Mouse (Mus musculus): ENCODE data around the gene Gm11032.

DNA sequence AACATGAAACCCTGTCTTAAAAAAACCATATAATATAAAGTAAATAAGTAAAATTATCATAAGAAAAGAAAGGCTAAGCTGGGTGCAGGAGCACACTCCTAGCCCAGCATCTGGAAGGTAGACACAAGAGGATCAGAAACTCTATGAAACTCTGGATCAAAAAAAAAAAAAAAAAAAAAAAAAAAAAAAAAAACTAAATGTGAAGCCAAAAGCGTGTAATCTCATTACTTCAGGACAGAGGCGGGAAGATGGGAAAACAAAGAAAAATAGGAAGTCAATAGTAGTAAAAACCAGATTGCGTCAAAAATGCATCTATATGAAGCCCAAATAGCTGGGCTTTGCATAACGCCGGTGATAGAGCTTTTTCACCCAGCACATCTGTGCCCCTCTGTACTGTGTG lies 18.0 kb upstream of the Gm11032 start:
- TF ChIP-seq MAX (IDR thresholded peaks at IDR 0.05; ENCODE audit: low read length) (no peak), CTCF (IDR thresholded peaks at IDR 0.05 in 2 of 3, conservative IDR thresholded peaks at IDR 0.05 in 1 of 3; ENCODE audit: control insufficient read depth in 1 of 3, insufficient read depth in 1 of 3, low read depth in 2 of 3, low read length in 3 of 3, poor library complexity in 1 of 3, severe bottlenecking in 1 of 3) (no peak), EP300 (IDR thresholded peaks at IDR 0.05; ENCODE audit: low read depth in 1 of 2, low read length in 2 of 2) (no peak), UBTF (IDR thresholded peaks at IDR 0.05; ENCODE audit: borderline replicate concordance, insufficient read depth, low read depth, low read length) (no peak), ZKSCAN1 (IDR thresholded peaks at IDR 0.05; ENCODE audit: low read depth, low read length) (no peak), CHD1 (IDR thresholded peaks at IDR 0.05; ENCODE audit: low read depth, low read length) (no peak), MAFK (IDR thresholded peaks at IDR 0.05; ENCODE audit: borderline replicate concordance, low read depth, low read length) (no peak), ZNF384 (IDR thresholded peaks at IDR 0.05; ENCODE audit: low read depth, low read length) (peak; percentile 81), GABPA (IDR thresholded peaks at IDR 0.05; ENCODE audit: low read depth, low read length) (no peak), POLR2A (IDR thresholded peaks at IDR 0.05; ENCODE audit: control insufficient read depth in 1 of 2, insufficient read depth in 1 of 2, low read depth in 1 of 2, low read length in 2 of 2, poor library complexity in 1 of 2) (no peak)
